Mouse (Mus musculus) CD4-positive, CD25-positive, alpha-beta regulatory T cell, adult 2 months (primary cell): ENCODE results near the gene Sp3.
"Not testable (repeated sequence)": the region's sequence is repeated elsewhere in the genome, so short reads cannot be mapped to it uniquely, and the experiment has no call there.

Source experiments
- DNase-seq: peaks from one replicate; pipeline ENCODE4 v3.0.0-alpha.2; 2012; ENCODE audit warnings: low read depth, low spot score

Sp3 gene

DNA sequence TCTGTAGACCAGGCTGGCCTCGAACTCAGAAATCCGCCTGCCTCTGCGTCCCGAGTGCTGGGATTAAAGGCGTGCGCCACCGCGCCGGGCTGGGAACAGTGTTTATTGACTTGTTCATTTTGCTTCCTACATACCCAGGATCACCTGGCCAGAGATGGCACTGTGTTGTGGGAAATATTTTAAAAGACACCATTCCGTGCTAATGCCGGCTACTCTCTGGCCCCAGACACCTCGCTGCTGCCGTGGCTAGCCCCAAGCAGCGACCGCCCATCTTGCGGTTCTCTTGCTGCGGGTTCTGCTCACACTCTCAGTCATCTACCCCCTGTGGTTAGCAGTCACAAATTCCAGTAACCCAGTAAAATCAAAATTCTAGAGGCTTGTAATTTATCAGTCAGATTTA is 12.3 kb upstream of the Sp3 start:
- no peak for DNase-seq

GRCm38 (mm10) chr2:72988945-72989344 is 8.7 kb upstream of the Sp3 start:
- DNase-seq: not testable (repeated sequence)

DNA sequence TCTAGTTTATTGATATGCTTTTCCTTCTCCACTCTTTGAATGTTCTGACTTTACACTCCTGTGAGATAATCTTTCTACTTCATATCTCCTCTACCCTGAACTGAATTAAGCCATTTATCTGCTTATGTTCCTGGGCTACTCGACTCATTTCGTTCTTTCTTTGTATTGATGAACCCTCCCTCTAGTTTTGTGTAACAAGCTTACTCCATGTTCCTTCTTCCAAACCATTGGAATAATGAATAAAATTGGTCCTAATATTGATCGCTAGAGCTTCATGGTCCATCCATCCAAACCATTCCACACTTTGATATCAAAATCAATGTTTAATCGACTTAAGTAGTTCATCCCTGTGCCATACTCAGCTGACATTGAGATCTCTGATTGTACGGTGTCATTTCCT is 6.4 kb upstream of the Sp3 start, which contains the start of gene Gm11084:
Gene Gm11084 (minus strand): TSS at position 101 of the 400 bp plus-strand sequence.
- DNase-seq: no peak

DNA sequence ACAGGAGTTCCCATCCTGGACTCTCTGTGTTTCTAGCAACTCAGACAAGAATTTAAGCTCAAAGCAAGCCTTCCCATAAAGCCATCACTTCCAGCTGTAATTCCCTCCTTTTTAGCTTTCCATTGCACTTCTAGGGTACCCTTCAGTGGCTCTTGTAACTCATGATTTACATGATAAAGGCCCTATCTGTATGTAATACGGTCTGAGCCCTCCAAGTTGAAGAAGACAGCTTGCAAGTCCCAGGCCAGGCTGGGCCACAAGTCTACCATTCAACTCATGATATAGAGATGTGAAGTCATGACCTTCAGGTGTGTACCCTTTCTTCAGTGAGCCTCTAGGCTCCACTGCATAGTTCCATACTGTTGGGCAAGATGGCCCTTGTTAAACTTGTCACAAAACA is 5.3 kb upstream of the Sp3 start:
- no peak for DNase-seq

DNA sequence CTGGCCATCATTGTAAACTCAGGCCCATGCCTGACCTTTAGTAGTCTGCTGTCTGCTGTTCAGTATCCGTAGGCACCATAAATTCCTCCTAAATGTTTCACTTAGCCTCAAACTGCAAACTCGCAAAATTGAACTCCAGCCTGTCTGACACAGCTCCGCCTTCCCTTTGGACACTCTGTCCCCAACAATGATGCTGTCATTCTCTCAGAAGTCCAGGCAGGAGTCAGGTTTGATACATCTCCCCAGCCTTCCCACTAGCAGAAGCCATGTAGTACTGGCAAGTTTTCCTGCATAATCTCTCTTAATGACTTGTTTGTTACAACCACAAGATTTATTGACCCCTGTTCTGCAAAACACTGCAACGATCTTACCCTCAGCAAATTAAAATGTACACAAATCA is 4.6 kb upstream of the Sp3 start:
- DNase-seq: no peak

DNA sequence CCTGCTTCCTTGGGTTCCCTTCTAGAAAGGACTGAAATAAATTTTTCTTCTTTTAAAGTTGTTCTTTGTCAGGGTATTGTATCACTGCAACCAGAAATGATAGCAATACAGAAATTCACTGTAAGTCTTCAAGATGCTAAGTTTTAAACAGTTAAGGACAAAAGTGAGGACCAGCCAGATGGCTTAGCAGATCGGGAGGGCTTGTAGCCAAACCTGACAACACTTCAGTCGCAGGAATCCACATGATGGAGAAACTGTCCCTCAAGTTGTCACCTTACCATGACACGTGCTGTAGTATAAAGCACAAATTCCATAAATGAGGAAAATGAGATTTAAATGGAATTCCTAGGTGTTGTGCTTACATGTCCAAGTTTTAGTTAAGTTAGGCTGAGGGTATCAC is 3.0 kb upstream of the Sp3 start:
- DNase-seq: no peak

- DNase-seq: no peak
Observed at GRCm38 (mm10) chr2:72982110-72982785, 2.0 kb upstream of the Sp3 start.

DNA sequence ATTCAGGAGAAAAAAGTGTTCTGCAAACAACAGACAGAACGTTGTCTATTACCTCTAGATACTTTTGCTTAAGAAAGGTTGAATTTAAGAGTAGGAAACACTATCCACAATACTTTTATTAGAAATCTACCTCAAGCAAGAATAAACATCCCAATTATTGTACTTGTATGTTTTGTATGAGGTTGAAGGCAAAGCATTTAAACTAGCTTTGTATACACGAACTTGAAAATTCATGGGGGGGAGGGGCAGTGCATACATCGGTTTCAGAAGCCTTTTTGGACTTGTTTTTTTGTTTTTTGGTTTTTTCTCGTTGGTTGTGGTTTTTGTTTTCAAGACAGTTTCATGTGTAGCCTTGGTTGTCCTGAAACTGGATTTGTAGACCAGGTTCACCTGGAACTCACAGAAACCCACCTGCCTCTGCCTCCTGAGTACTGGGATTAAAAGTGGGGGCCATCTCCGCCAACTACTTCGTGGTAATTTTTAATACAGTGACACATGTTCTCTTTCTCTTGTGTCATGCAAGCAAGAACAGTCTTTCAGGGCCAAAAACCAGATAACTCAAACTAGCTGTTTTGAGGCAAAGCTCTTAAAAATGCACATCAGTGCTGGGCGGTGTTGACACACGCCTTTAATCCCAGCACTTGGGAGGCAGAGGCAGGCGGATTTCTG is 1.3 kb upstream of the Sp3 start:
- DNase-seq: peak; percentile 45

DNA sequence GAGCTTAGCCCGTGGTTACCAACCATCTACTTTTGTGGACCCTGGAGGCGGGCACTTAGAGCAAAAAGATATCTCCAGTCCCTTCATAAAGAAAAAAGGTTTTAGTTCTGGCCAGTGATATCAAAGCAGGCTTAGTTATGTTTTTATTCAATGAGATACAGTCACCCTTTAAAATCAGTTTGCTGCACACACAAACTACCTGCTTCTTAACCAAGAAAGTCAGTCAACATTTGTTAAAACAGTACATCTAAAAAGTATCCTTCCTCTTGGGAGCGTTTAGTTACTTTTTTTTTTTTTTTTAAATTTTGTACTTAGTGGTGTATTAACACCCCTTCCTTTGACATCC is 802 bp upstream of the Sp3 start:
- DNase-seq: no peak

DNA sequence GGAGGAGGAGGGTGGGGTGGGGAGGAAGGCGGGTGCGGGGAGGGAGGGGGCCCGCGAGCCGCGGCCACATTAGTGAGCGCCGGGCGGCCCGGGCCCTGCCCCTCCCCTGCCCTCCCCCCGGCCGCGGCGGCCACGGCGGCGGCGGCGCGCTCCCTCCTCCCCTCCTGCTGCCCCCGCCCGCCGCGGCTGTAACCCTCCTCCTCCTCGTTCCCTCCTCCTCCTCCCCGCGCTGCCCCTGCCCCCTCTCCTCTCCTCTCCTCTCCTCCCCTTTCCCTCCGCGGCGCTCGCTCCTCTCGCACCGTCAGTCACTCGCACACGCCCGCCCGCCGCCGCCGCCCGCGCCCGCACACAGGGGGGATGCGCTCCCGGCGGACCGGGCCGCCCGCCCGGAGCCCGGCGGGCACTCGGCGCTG is 581 bp downstream of the Sp3 start:
- DNase-seq: peak; percentile 94

DNA sequence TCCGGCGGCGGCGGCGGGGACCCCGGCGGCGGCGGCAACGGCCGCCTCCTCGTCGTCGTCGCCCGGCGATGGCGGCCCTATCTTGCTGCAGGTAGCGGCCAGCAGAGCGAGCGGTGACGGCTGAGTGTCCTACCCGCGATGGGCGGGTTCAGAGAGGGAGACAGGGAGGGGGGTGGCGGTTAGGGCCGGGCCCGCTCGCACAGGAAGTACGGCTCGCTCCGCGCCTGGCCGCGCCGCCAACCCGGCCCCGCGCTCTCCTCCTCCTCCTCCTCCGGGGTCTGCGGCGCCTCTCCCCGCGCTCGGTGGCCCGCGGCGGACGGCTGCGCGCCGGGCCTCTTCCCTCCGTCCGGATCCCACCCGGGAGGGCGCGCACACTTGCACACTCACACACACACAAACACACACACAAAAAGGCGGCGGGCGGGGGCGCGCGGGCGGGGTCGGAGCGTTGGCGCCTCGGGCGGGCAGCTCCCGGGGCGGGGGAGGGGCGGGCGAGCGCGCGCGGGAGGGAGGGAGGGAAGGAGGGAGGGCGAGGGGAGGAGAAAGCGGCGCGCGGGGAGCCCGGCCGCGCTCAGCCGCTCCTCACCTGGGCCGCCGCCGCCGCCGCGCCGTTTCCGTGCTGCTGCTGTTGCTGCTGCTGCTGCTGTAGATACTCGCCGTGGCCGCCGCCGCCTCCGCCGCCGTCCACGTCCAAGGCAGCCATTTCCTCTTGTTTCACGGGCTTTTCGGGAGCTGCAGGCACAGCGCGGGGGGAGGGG is 1.2 kb downstream of the Sp3 start:
- peak; percentile 95 for DNase-seq

DNA sequence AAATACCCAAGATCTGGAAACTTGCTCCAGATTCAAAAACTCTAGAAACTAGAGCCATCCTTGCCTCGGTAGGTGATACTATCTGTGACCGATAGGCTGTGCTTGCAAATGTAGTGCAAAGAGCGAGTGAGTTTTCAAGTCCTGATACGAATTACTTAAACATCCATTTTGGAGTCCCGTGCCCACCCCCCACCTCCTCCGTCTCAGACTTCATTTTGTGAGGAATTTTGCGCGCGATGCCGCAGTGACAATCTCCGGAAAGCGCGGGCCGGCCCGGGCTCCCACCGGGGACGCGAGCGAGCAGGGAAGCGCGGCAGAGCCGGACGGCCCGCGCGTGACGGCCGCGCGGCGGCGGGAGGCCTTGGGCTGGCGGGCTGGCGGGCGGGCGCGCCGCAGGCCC is 1.8 kb downstream of the Sp3 start:
- DNase-seq: peak; percentile 89

GRCm38 (mm10) chr2:72977272-72977671 is 3.0 kb downstream of the Sp3 start:
- peak; percentile 26 for DNase-seq

DNA sequence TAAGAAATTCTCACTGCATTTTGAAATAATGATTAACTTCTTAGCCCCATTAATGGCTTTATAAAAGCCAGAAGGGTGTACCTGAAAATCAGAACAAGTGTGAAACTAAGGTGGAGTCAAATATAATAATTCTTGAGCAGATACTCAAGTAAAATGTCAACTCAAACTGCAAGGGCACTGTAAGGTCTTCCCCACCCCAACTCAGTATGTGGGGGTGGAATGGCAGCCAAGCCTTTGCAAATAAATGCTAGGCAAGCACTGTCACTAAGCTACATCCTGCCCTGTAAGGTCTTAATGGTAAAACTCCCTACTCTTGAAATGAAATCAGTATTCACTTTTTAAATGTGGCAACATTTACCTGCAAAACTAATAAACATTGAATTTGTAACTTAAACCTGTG is 4.2 kb downstream of the Sp3 start:
- peak; percentile 56 for DNase-seq

GRCm38 (mm10) chr2:72970831-72971230 is 9.4 kb downstream of the Sp3 start:
- no peak for DNase-seq

- peak; percentile 25 for DNase-seq
Observed at GRCm38 (mm10) chr2:72970302-72970701, 9.9 kb downstream of the Sp3 start.

- DNase-seq: no peak
Observed at GRCm38 (mm10) chr2:72968536-72968935, 11.7 kb downstream of the Sp3 start.

DNA sequence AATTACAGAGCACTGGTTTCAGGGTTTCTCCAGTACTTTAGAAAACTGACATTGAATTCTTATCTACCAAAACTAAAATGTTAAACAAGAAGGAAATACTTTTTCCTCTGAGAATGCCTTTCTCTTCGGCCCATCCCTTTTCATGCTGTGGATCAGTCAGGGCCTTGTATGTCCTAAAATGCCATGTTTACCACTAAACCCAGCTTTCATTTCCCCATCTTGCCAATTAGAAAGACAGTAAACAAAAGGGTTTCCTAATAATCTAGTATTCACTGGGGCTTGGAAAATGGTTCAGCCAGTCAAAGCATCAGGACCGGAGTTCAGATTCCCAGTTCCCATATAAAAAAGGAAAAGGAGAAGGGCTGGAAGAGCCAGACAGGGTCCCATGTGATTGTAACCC is 14.8 kb downstream of the Sp3 start:
- no peak for DNase-seq

GRCm38 (mm10) chr2:72956415-72956814 is 23.8 kb downstream of the Sp3 start:
- DNase-seq: no peak

DNA sequence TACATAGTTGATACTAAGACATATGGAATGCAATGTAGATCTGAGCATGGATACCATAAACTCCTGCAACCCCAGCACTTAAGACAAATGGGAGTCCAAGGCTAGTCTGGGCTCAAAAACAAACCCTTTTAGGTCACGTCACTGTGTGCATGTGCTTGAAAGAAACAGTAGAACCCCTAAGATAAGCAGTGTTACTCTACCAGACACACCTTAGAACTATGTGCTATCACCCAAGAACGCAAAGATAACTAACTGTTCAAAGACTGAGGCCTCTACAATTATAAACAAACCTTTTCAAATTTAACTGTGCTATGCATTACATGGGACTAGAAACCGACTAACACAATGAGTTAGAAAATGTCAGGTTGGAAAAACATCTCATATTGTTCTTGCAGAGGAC is 27.3 kb downstream of the Sp3 start:
- no peak for DNase-seq

- no peak for DNase-seq
Observed at GRCm38 (mm10) chr2:72935937-72936336, 44.3 kb downstream of the Sp3 start.

DNA sequence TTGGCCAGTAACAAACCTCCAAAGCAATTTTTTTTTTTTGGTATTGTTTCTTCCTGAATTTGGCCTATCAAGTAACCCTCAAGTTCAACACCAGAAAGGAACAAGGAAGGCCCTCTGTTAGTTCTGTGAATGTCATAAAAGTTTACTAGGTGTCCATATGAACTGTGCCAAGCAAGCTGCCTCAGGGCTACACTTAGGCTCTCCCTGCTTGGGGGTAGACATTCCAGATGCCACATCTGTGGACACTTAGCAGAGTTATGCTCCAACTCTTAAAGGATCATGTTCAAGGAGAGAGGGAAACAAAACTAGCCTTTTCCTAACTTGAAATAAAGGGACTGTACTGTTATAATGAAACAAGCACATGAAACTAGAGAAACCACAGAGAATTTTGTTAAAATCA is 48.1 kb downstream of the Sp3 start:
- no peak for DNase-seq

GRCm38 (mm10) chr2:72924981-72925380 is 55.3 kb downstream of the Sp3 start:
- no peak for DNase-seq
